Mouse (Mus musculus) cerebellum, adult 11 months (tissue): Measurements from ENCODE around the gene Dgkb.

Experiments used
- DNase-seq: peaks from one replicate; pipeline ENCODE4 v3.0.0; 2022

Dgkb gene

GRCm38 (mm10) chr12:38017674-38018073, 200.1 kb downstream of the Dgkb start:
- no peak for DNase-seq

- no peak for DNase-seq
Measured at GRCm38 (mm10) chr12:38047256-38047655, 229.7 kb downstream of the Dgkb start.

DNA sequence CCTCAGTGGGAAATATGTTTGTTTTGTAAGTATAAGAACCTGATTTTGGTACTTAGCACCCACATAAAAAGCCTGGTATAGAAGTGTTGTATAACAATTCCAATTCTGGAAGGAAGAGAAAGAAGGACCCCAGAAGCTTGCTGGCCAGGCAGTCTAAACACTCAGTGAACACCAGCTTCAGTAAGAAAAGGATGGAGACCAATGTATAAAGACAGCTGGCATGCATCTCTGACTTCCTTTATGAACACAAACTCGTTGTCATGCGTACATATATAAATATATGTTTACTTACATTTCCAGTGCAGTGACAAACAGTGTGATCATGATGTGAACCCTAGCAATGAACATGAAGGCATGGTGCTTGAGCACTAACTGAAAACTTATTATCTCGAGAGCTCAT, 270.7 kb downstream of the Dgkb start:
- no peak for DNase-seq

- DNase-seq = no peak
Measured at GRCm38 (mm10) chr12:38111928-38112327, 294.4 kb downstream of the Dgkb start.

DNA sequence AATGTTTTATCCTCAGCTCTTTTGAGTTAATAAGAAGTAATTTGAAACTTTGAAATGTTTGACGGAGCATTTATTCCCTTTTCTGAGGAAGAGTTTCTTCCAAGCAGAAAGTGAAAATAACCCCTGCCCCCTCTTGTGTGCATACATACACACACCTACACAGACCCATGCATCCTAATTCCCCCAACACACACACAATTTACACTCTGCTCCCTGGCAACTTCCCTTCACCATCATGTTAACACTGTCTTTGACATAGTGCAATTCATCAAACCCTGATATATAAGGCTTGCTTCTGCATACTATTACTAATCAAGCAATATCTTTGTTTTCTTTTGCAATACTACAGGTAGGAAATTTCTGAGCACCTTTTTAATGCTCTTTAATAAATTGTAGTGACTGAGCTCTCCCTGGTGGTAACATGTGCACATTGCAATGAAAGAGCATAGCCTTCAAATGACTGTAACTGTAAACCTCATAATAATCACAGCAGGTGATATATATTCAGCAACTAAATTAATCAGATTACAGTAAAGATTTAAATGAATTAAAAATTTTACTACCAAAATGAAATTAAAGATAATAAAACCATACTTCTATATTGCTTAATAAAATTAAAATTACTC, 297.6 kb downstream of the Dgkb start:
- DNase-seq = no peak

GRCm38 (mm10) chr12:38123524-38123923, 306.0 kb downstream of the Dgkb start:
- no peak for DNase-seq

DNA sequence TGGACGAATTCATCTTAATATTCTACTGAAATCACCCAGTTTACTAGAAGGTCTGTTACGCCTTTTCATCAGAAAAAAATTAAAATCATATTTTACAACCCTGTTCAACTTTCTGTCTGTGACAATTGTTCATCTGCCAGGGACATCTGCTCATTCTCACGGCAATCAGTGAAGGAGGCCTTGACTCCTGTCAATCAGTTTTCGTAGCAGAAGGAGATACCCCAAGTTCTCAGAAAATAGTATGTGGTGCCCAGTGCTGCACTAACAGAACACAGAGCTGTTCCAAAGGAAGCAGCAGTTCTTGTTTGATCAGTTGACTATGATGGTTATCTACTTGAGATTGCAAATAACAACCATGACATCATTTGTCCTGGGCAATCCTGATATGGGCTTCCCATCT, 307.8 kb downstream of the Dgkb start:
- DNase-seq = no peak

- peak; percentile 8 for DNase-seq
Measured at GRCm38 (mm10) chr12:38130209-38130915, 312.8 kb downstream of the Dgkb start.

- no peak for DNase-seq
Measured at GRCm38 (mm10) chr12:38136379-38136778, 318.9 kb downstream of the Dgkb start.

- no peak for DNase-seq
Measured at GRCm38 (mm10) chr12:38140039-38140438, 322.5 kb downstream of the Dgkb start.

GRCm38 (mm10) chr12:38232665-38233064, 415.1 kb downstream of the Dgkb start:
- DNase-seq = no peak

- DNase-seq = no peak
Measured at GRCm38 (mm10) chr12:38268856-38269255, 451.3 kb downstream of the Dgkb start.

DNA sequence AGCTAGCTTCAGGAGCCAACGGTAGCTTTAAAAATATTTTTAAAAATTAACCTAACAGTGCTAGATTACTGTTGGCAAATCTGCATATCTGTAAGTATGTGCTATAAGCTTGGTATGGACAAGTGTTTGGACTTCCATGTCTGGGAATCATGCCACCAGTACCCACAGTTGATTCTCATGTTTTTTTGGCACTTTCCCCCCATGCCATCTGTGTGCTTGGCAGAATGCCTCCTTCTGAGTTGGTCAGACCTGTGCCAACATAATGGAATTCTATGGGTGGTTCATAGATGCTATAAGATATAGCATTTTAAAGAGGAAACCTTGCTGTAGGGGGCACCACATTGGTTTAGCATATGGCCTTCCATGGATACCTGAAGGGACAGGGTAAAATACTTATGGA, 484.0 kb downstream of the Dgkb start:
- DNase-seq = peak; percentile 79

DNA sequence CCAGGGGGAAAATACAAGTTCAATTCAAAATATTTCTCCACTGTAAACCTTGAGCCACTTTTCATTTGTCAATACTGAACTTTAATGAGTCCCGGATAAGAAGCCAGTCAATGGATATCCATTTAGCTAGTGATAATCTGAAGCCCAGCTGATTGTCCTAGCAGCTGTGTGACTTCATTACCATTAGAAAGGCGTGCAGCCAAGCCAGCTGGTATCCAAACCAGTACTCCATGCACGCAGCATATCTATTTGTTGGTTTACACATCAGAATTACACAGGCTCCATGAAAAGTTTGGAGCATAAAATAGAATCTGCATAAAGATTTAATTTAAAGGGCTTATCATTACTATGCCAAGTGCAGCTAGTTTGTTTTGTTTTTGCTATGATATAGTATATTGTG, 486.3 kb downstream of the Dgkb start:
- no peak for DNase-seq

- DNase-seq = no peak
Measured at GRCm38 (mm10) chr12:38304245-38304644, 486.7 kb downstream of the Dgkb start.

DNA sequence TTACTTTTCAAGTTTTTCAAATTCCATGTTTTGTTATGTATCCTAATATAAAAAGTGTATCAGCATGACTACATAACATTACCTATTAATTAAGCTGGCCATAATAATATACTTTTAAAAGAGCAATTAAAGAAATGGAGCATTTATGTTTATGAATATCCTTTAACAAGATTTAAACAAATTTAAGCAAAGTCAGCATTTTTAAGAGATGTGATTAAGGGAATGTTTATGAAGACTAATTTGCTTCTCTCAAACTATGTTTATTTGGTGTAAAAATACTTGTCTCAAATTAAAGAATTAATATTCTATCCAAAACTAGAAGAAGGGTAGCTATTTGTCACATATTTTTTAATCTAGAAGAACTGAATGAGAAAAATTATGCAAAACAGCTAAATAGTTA, 492.4 kb downstream of the Dgkb start:
- no peak for DNase-seq

DNA sequence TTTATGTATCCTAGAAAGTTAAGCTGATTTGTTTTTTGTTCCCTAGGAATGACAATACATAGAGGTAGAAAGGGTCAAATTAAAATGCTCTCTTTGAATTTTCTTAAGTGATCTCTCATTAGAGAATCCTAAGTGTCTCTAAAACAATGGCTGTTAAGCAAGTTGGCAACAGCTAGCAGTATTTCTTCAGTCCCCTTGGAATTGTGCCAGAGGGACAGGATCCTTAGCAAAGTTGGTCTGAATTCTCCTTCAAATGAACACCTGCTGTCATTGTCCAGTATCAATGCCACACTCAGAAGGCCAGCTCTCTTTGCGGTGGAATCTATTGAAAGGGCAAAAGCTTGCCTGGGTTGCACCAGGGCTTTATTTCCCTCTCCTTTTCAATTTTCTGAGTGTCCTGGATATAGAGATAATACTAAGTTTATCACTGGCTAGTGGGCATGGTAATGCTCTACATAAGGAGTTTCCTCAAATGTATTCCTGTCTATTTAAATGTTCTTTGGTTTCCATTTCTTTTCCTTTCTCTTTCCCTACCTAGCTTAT, 510.3 kb downstream of the Dgkb start:
- DNase-seq = no peak

DNA sequence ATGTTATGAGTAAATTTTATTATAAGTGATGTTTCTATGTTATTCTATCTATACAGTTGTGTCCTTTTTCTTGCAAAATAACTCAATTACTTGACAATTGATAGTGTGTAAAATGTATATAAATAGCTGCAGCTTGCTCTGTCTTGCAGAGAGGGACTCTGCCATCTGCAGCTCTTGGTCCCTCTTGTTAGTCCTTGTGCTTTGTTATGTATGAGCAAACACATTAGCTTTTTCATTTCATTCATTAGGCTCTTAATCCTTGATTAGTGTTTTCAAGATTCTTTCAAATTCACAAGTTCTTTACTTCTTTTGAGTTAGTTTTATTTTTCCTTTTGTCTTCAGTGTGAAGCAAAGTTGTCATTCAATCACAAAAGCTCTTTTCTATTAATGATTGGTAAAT, 511.3 kb downstream of the Dgkb start:
- DNase-seq = no peak

DNA sequence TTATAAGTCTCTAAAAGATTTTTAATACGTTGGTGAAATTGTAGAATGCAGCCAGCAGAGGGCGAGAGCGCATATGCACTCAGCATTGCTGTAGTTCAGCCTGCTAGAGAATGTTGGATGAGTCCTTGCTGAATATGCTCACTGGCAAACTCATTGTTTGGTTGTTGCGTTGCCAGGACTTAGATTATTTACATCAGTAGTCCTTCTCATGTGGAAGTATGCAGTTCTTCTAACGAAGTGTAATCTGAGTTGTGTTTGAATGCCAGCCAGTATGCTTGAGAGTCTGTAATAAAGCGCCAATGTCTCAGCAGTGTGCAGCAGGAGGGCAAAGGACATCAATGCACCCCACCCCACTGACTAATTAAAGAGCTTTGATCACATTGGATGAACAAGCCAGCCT, 525.1 kb downstream of the Dgkb start:
- peak; percentile 69 for DNase-seq

DNA sequence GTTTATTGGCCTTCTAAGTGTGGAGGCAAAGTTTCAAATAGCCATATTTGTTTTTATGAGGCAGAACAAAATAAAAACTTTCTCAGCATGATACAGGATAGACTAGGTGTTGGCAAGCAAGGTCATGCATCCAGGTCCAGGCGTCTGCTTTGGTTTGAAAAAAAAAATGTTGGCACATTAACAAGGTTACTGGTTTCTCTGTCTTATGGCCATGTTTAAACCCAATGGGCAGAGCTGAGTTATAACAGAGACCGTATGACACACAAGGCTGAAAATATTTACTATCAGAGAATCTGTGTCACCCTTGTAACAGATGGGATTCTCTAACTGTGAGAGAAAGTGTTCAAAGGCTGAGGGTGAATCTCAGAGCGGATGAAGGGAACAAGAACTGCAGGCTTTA, 535.0 kb downstream of the Dgkb start:
- DNase-seq = no peak

- DNase-seq = no peak
Measured at GRCm38 (mm10) chr12:38356386-38356785, 538.9 kb downstream of the Dgkb start.

- DNase-seq = no peak
Measured at GRCm38 (mm10) chr12:38361491-38361890, 544.0 kb downstream of the Dgkb start.

DNA sequence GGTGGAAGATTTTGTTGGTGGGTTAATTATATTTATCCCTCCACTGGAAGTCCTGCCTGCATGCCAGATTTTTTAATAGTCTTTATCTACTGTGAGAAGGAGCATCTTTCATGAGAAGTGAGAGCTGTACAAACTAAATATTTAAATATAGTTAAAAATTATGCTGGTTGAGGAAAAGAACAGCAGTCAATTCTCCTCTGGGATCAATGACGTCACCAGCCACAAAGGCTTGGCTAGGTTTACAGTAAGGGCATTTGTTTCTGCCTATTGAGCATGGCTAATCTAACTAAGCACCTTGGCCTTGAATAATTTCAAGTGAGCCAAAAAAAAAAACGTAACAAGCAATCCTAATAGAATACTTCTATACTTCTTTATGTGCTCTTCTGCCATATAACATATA, 554.1 kb downstream of the Dgkb start:
- DNase-seq = no peak

DNA sequence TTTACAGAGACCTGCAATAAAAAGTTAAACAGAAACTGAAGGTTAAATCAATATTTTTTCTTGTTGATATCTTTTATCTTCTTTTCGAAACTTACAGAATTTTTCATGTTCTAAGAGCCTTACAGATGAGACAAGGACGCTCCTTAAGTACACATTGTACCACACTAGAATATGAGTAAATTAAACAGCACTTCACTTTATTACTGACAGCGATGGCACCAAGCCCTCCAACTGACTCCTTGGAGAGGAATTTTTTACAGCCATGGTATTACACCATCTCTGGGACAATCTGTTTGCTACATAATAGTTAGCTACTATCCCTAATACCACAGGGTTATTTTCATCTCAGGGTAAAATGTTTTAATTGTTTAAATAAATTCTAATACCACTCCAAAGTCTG, 556.6 kb downstream of the Dgkb start:
- DNase-seq = no peak

DNA sequence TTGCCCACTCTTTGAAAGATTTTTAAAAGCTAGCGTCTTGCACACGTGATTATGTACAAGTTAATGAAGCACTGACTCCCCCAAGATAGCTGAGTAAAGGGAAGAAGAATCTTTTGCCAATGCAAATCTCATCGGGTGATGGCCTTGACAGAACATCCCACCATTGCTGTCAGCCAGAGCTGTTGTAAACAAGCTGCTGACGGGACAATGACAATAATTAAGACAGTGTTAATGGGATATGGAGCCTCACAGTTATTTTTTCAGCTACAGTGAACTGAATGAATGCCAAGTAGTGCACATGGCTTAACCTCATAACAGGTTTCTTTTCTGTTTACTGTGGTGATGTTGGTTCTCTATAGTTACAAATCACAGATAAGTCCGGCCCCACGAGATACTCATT, 568.4 kb downstream of the Dgkb start:
- no peak for DNase-seq
